ENCODE assay signal across 10 mouse cellular contexts in the genomic region with DNA sequence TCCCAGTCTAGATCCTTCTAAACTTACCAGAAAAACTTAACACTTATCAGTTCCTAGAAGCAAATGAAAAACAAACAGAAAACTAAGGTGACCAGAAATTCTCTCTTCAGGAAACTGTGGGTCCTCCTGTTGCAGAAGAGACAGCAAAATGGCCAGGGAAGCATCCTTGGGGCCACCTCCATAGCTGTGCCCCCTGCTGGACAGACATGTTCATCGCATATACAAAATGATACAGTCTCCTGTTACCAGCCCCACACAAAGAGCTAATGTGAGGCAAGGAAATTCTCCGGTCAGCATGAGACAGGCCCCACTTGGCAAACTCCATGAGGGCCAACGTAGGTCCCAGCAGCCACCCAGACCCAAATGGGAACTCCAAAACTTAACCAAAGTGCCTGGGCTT.
DNase-seq lines count a peak whose midpoint lies in the region; ATAC-seq and TF ChIP-seq lines count a peak whose summit lies in the region.
"Had no signal": no experiment of that assay in that cellular context is flagged by ENCODE, and none has a peak within 500 bp of the region (broad histone marks: within the 10 kb centered on the region; RNA-seq: fewer than 3 reads in every experiment).

No protein-coding gene starts in this region.

- H3K4me1 ChIP-seq in intestine, embryonic 16.5 days (ENCODE audit: control insufficient read depth, insufficient read depth, low read length), result no peaks in the 10 kb centered on the region; the same call in 1 of the 2 replicates
- no peaks in the 10 kb centered on the region for H3K4me1 ChIP-seq in intestine, embryonic 15.5 days (replicated peaks)
- H3K4me1 ChIP-seq in CH12.LX (ENCODE audit: control insufficient read depth in 1 of 2, insufficient read depth in 2 of 2), result peaks cover 0 to 3% of the 10 kb centered on the region in 2 experiments; a peak in 1 of 4 replicates

- TF ChIP-seq POLR2A in CH12.LX (IDR thresholded peaks at IDR 0.05; ENCODE audit: low read depth, low read length), result no peak

- no peaks in the 10 kb centered on the region for H3K79me2 ChIP-seq in CH12.LX (replicated peaks; ENCODE audit: control insufficient read depth, extremely low read depth, insufficient read depth, poor library complexity, severe bottlenecking)

- CTCF ChIA-PET in Patski (lab: Charles Lee), result interaction anchor here (1.0 to 2.0 kb wide), 4 partner anchors 8 to 17 kb away, joined by 3 to 4 read pairs (median 3); no protein-coding TSS in a partner anchor

- TF ChIP-seq EP300 in CH12.LX (IDR thresholded peaks at IDR 0.05; ENCODE audit: low read length), result no peak

- DNase-seq in CH12.LX (ENCODE audit: extremely low read depth), result peak; percentile 25
- DNase-seq in Patski (ENCODE audit: low read depth, low spot score), result no peak
- peak; percentile 34 for DNase-seq in induced T-regulatory cell, adult 2 months (ENCODE audit: low read depth)
- no peak for DNase-seq in urinary bladder, postnatal 25 days (ENCODE audit: low spot score)
- DNase-seq in testis, postnatal 10 days (ENCODE audit: low spot score), result no peak
- DNase-seq: cerebellum, adult 9-11 months had no signal

- POLR2A ChIA-PET in Patski (lab: Charles Lee), result interaction anchor here (1.5 kb wide), 1 partner anchor 10 kb away, joined by 3 read pairs; no protein-coding TSS in a partner anchor

- H3K27ac ChIP-seq in intestine, embryonic 16.5 days (ENCODE audit: low read length), result no peak overlapping the region
- H3K27ac ChIP-seq in intestine, embryonic 15.5 days, result no peak overlapping the region
- H3K27ac ChIP-seq in CH12.LX (ENCODE audit: insufficient read depth, low read depth), result no peak overlapping the region

- no peak overlapping the region for H3K4me2 ChIP-seq in intestine, embryonic 16.5 days (ENCODE audit: low read depth, low read length)
- no peak overlapping the region for H3K4me2 ChIP-seq in intestine, embryonic 15.5 days (replicated peaks)
- H3K4me2 ChIP-seq in CH12.LX (ENCODE audit: insufficient read depth, low read depth, poor library complexity, severe bottlenecking), result no peak overlapping the region
- H3K4me2 ChIP-seq: heart, embryonic 11.5 days had no signal

- no peak overlapping the region for H3K9ac ChIP-seq in intestine, embryonic 16.5 days (ENCODE audit: low read depth, low read length)
- no peak overlapping the region for H3K9ac ChIP-seq in intestine, embryonic 15.5 days
- no peak overlapping the region for H3K9ac ChIP-seq in CH12.LX (ENCODE audit: insufficient read depth, low read depth)

- in situ Hi-C loops in CH12.LX (cut with MboI; ENCODE audit: low pct_ligation_motif_present, low pct_unique_long_range_greater_than_20kb, low sequenced_read_pairs), result no loop called here
- in situ Hi-C loops in Patski (cut with MboI; ENCODE audit: low pct_unique_long_range_greater_than_20kb), result no loop called here

- H3K9me3 ChIP-seq in intestine, embryonic 16.5 days (ENCODE audit: control insufficient read depth, low read length), result no peaks in the 10 kb centered on the region
- no peaks in the 10 kb centered on the region for H3K9me3 ChIP-seq in intestine, embryonic 15.5 days
- H3K9me3 ChIP-seq in CH12.LX (replicated peaks; ENCODE audit: low read length), result no peaks in the 10 kb centered on the region

- 75% methylated on average over 3 of the region's 3 CpGs for whole genome bisulfite sequencing in intestine, embryonic 16.5 days
- 73% methylated on average over 3 of the region's 3 CpGs for WGBS in intestine, embryonic 15.5 days

- TF ChIP-seq CTCF in CH12.LX (conservative IDR thresholded peaks at IDR 0.05 in 1 of 2, IDR thresholded peaks at IDR 0.05 in 1 of 2; ENCODE audit: low read depth in 2 of 2, low read length in 2 of 2), result peak; percentile 58 to 59; a peak in 3 of 4 replicates
- TF ChIP-seq CTCF in Patski (IDR thresholded peaks at IDR 0.05), result peak; percentile 62

- dilution Hi-C loops in CH12.LX (cut with MboI; ENCODE audit: extremely low pct_ligation_motif_present, extremely low pct_unique_long_range_greater_than_20kb, low sequenced_read_pairs), result no loop called here

- 0 out of 2 replicates have a peak, but pooled peaks have one; percentile 16 for ATAC-seq in intestine, embryonic 16.5 days
- no peak for ATAC-seq in intestine, embryonic 15.5 days
- ATAC-seq in Patski, result no peak
- no peak for ATAC-seq in granulocyte monocyte progenitor cell, adult 5-6 weeks (replicated peaks; ENCODE audit: poor library complexity, severe bottlenecking)

- no peak overlapping the region for H3K4me3 ChIP-seq in intestine, embryonic 16.5 days (ENCODE audit: low read length)
- H3K4me3 ChIP-seq in intestine, embryonic 15.5 days (replicated peaks), result no peak overlapping the region
- H3K4me3 ChIP-seq in CH12.LX (replicated peaks in 1 of 3; ENCODE audit: low read depth in 2 of 3, low read length in 2 of 3, poor library complexity in 1 of 3), result no peak overlapping the region

- no peaks in the 10 kb centered on the region for H3K27me3 ChIP-seq in intestine, embryonic 16.5 days (replicated peaks; ENCODE audit: control insufficient read depth, insufficient read depth, low read length)
- H3K27me3 ChIP-seq in intestine, embryonic 15.5 days (replicated peaks), result no peaks in the 10 kb centered on the region
- H3K27me3 ChIP-seq in CH12.LX (replicated peaks), result no peaks in the 10 kb centered on the region
- no peaks in the 10 kb centered on the region for H3K27me3 ChIP-seq in Patski

- no peak; the same call in none of the 2 replicates for TF ChIP-seq RAD21 in CH12.LX (IDR thresholded peaks at IDR 0.05; ENCODE audit: low read depth, low read length)

- H3K36me3 ChIP-seq in intestine, embryonic 16.5 days (ENCODE audit: control insufficient read depth, insufficient read depth, low read length), result no peaks in the 10 kb centered on the region
- H3K36me3 ChIP-seq in intestine, embryonic 15.5 days, result no peaks in the 10 kb centered on the region
- H3K36me3 ChIP-seq in CH12.LX (replicated peaks in 1 of 2; ENCODE audit: control insufficient read depth in 1 of 2, insufficient read depth in 1 of 2, low read length in 1 of 2), result peaks cover 5 to 23% of the 10 kb centered on the region in 2 experiments

TF ChIP-seq in CH12.LX, 34 proteins besides CTCF, POLR2A, EP300 and RAD21:
- TF ChIP-seq SMC3 (IDR thresholded peaks at IDR 0.05; ENCODE audit: low read depth, low read length) (peak; percentile 38), CHD2 (IDR thresholded peaks at IDR 0.05; ENCODE audit: low read length) (no peak)

Comparison
In these comparisons a context has a peak if more than half of its experiments do, and no peak if none do; other contexts are left out.
1. DNase-seq: peak in CH12.LX (single experiment) and induced T-regulatory cell, adult 2 months (single experiment); none in Patski (single experiment), urinary bladder, postnatal 25 days (single experiment) and testis, postnatal 10 days (single experiment).